Mouse (Mus musculus): ENCODE data around the gene Vasp. TPM values are rescaled to one million over a fixed set of nuclear protein-coding genes. Genes with fewer than 3 reads are reported as not detected.

The Vasp gene
- polyA plus RNA-seq, 1 experiment from 2014 or later: 32.8 TPM

DNA sequence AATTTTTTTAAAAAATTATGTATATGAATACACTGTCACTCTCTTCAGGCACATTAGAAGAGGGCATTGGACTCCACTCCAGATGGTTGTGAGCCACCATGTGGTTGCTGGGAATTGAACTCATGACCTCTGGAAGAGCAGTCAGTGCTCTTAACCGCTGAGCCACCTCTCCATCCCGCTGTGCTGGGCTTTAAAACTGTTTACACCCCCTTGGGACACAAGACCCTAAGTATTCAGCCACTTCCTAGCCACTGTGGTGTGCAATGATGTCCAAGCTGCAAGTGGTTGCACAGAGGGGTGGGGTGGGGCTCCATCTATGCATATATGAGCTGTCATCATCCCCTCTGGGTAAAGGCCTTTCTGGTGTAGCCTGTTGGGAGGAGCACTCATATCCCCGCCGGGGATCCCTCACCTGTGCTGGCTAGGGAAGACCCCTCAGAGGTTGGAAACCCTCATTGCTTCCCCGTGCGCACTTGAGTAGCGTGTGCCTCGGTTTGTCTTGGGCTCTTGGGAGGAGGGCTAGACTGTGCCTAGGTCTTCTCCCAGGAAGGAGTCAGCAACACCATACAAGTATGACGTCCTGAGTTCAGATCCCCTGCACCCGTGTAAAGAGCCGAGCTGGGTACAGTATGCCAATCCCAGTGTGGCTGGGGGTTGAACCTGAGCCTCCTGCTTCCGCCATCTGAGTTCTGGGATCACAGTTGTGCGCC lies 63.3 kb downstream of the Vasp start:
- no peak overlapping the region for H3K4me2 ChIP-seq (ENCODE audit: low read depth, low read length)
- no peaks in the 10 kb centered on the region for H3K36me3 ChIP-seq (ENCODE audit: control insufficient read depth, insufficient read depth)

More for the DNA sequence above, 63.3 kb downstream of the Vasp start:
- H3K27me3 ChIP-seq (ENCODE audit: control insufficient read depth, insufficient read depth, low read depth, low read length): peaks cover 20% of the 10 kb centered on the region
- no peak overlapping the region for H3K27ac ChIP-seq (ENCODE audit: low read length)
- no peaks in the 10 kb centered on the region for H3K4me1 ChIP-seq (ENCODE audit: control insufficient read depth, low read depth, low read length)
- 69% methylated on average over 13 of the region's 13 CpGs for WGBS (ENCODE audit: insufficient replicate concordance)
- ATAC-seq (ENCODE audit: low read depth): no peak
- no peak overlapping the region for H3K4me3 ChIP-seq (ENCODE audit: low read depth, low read length)
- no peak overlapping the region for H3K9ac ChIP-seq (ENCODE audit: low read depth, low read length)
- H3K9me3 ChIP-seq (replicated peaks; ENCODE audit: control insufficient read depth, low read length): no peaks in the 10 kb centered on the region

Other genes starting within 250 kb of the Vasp start
- 60.8 and 63.7 TPM in 2 replicates for gene Foxa3, start 248.3 kb downstream of the Vasp start, polyA plus RNA-seq (2015; fragmentation: Nextera tagmentation; extraction: Ambion mirVana)
- 13.8 TPM in 2 replicates for gene Sympk, start 247.4 kb downstream of the Vasp start, polyA plus RNA-seq (2015; fragmentation: Nextera tagmentation; extraction: Ambion mirVana)
- not detected in 2 replicates for gene Rsph6a, start 217.1 kb downstream of the Vasp start, polyA plus RNA-seq (2015; fragmentation: Nextera tagmentation; extraction: Ambion mirVana)
- 2.4 and 3.5 TPM in 2 replicates for gene Dmwd, start 195.6 kb downstream of the Vasp start, polyA plus RNA-seq (2015; fragmentation: Nextera tagmentation; extraction: Ambion mirVana)
- 12.2 and 17.1 TPM in 2 replicates for gene Dmpk, start 188.0 kb downstream of the Vasp start, polyA plus RNA-seq (2015; fragmentation: Nextera tagmentation; extraction: Ambion mirVana)
- gene Six5, start 177.2 kb downstream of the Vasp start, polyA plus RNA-seq (2015; fragmentation: Nextera tagmentation; extraction: Ambion mirVana): 0.77 and 0.93 TPM in 2 replicates
- 0.11 and 0.12 TPM in 2 replicates for gene Gm4969, start 153.4 kb downstream of the Vasp start, polyA plus RNA-seq (2015; fragmentation: Nextera tagmentation; extraction: Ambion mirVana)
- gene Fbxo46, start 152.0 kb downstream of the Vasp start, polyA plus RNA-seq (2015; fragmentation: Nextera tagmentation; extraction: Ambion mirVana): 4.7 and 5.2 TPM in 2 replicates
- gene Qpctl, start 122.5 kb downstream of the Vasp start, polyA plus RNA-seq (2015; fragmentation: Nextera tagmentation; extraction: Ambion mirVana): 3.9 and 4.0 TPM in 2 replicates
- 47.9 and 54.4 TPM in 2 replicates for gene Snrpd2, start 122.1 kb downstream of the Vasp start, polyA plus RNA-seq (2015; fragmentation: Nextera tagmentation; extraction: Ambion mirVana)
- 0.99 and 2.1 TPM in 2 replicates for gene Gipr, start 105.7 kb downstream of the Vasp start, polyA plus RNA-seq (2015; fragmentation: Nextera tagmentation; extraction: Ambion mirVana)
- 4.0 and 5.0 TPM in 2 replicates for gene Eml2, start 95.4 kb downstream of the Vasp start, polyA plus RNA-seq (2015; fragmentation: Nextera tagmentation; extraction: Ambion mirVana)
- gene Gpr4, start 59.3 kb downstream of the Vasp start, polyA plus RNA-seq (2015; fragmentation: Nextera tagmentation; extraction: Ambion mirVana): 0.49 and 0.60 TPM in 2 replicates
- 13.2 and 14.3 TPM in 2 replicates for gene Opa3, start 43.5 kb downstream of the Vasp start, polyA plus RNA-seq (2015; fragmentation: Nextera tagmentation; extraction: Ambion mirVana)
- 0.11 TPM in 1 of 2 replicates, not detected in the other for gene Ppm1n, start 8.2 kb upstream of the Vasp start, polyA plus RNA-seq (2015; fragmentation: Nextera tagmentation; extraction: Ambion mirVana)
- 2.9 and 4.1 TPM in 2 replicates for gene Rtn2, start 10.8 kb upstream of the Vasp start, polyA plus RNA-seq (2015; fragmentation: Nextera tagmentation; extraction: Ambion mirVana)
- gene Fosb, start 38.2 kb upstream of the Vasp start, polyA plus RNA-seq (2015; fragmentation: Nextera tagmentation; extraction: Ambion mirVana): not detected in 2 replicates
- gene Ercc1, start 73.0 kb upstream of the Vasp start, polyA plus RNA-seq (2015; fragmentation: Nextera tagmentation; extraction: Ambion mirVana): 11.4 and 14.5 TPM in 2 replicates
- gene Cd3eap, start 87.7 kb upstream of the Vasp start, polyA plus RNA-seq (2015; fragmentation: Nextera tagmentation; extraction: Ambion mirVana): 6.8 TPM in 2 replicates
- gene Ppp1r13l, start 87.9 kb upstream of the Vasp start, polyA plus RNA-seq (2015; fragmentation: Nextera tagmentation; extraction: Ambion mirVana): 0.57 and 0.85 TPM in 2 replicates
- gene Ercc2, start 110.2 kb upstream of the Vasp start, polyA plus RNA-seq (2015; fragmentation: Nextera tagmentation; extraction: Ambion mirVana): 5.9 and 6.2 TPM in 2 replicates
- gene Klc3, start 132.3 kb upstream of the Vasp start, polyA plus RNA-seq (2015; fragmentation: Nextera tagmentation; extraction: Ambion mirVana): 0.34 and 0.51 TPM in 2 replicates
- 27.9 and 65.4 TPM in 2 replicates for gene Ckm, start 133.0 kb upstream of the Vasp start, polyA plus RNA-seq (2015; fragmentation: Nextera tagmentation; extraction: Ambion mirVana)
- gene Mark4, start 187.0 kb upstream of the Vasp start, polyA plus RNA-seq (2015; fragmentation: Nextera tagmentation; extraction: Ambion mirVana): 0.99 and 1.3 TPM in 2 replicates
- 0.54 and 0.55 TPM in 2 replicates for gene Exoc3l2, start 191.5 kb upstream of the Vasp start, polyA plus RNA-seq (2015; fragmentation: Nextera tagmentation; extraction: Ambion mirVana)
- 0.65 and 0.72 TPM in 2 replicates for gene Bloc1s3, start 236.6 kb upstream of the Vasp start, polyA plus RNA-seq (2015; fragmentation: Nextera tagmentation; extraction: Ambion mirVana)
- gene Trappc6a, start 236.6 kb upstream of the Vasp start, polyA plus RNA-seq (2015; fragmentation: Nextera tagmentation; extraction: Ambion mirVana): 37.2 and 37.4 TPM in 2 replicates
- gene Nkpd1, start 246.0 kb upstream of the Vasp start, polyA plus RNA-seq (2015; fragmentation: Nextera tagmentation; extraction: Ambion mirVana): not detected in 2 replicates

Measured in liver, embryonic 16.5 days (tissue).